Comparison of ENCODE assay signal across 8 mouse cellular contexts in genomic region chr1:36277267-36278060, GRCm38 (mm10). TPM values are rescaled to one million over a fixed set of nuclear protein-coding genes. Genes with fewer than 3 reads are reported as not detected.
DNase-seq lines count a peak whose midpoint lies in the region; ATAC-seq and TF ChIP-seq lines count a peak whose summit lies in the region.

No protein-coding gene starts in this region.

- no peak overlapping the region for H3K4me2 ChIP-seq in hindbrain, embryonic 14.5 days (replicated peaks)
- H3K4me2 ChIP-seq in hindbrain, embryonic 16.5 days (ENCODE audit: low read length): no peak overlapping the region
- H3K4me2 ChIP-seq in forebrain, embryonic 15.5 days (replicated peaks): no peak overlapping the region
- no peak overlapping the region for H3K4me2 ChIP-seq in kidney, postnatal 0 days (ENCODE audit: low read length)
- H3K4me2 ChIP-seq in liver, embryonic 12.5 days: no peak overlapping the region

- no peak overlapping the region for H3K9ac ChIP-seq in hindbrain, embryonic 14.5 days
- H3K9ac ChIP-seq in hindbrain, embryonic 16.5 days (ENCODE audit: low read depth, low read length): no peak overlapping the region
- H3K9ac ChIP-seq in forebrain, embryonic 15.5 days (replicated peaks): no peak overlapping the region
- no peak overlapping the region for H3K9ac ChIP-seq in kidney, postnatal 0 days (ENCODE audit: low read depth, low read length)
- H3K9ac ChIP-seq in liver, embryonic 12.5 days: no peak overlapping the region

- no peak for ATAC-seq in hindbrain, embryonic 14.5 days (ENCODE audit: low FRiP score)
- ATAC-seq in hindbrain, embryonic 16.5 days: no peak
- ATAC-seq in forebrain, embryonic 15.5 days (replicated peaks): peak; percentile 35; the same call in 1 of the 2 replicates
- 0 out of 2 replicates have a peak, but pooled peaks have one; percentile 5 for ATAC-seq in kidney, postnatal 0 days (replicated peaks; ENCODE audit: low FRiP score, low read depth)
- ATAC-seq in liver, embryonic 12.5 days: 0 out of 2 replicates have a peak, but pooled peaks have one; percentile 24

- DNase-seq in hindbrain, embryonic 14.5 days (ENCODE audit: low spot score): peak; percentile 56
- DNase-seq in c-Kit-positive CD71-positive TER-119-negative erythroid progenitor cells, embryonic 14.5 days (ENCODE audit: low read depth): peak; percentile 56
- DNase-seq in kidney, postnatal 0 days (ENCODE audit: low spot score): peak; percentile 70
- DNase-seq in ovary, postnatal 14 days (ENCODE audit: low spot score): peak; percentile 82
- peak; percentile 90 for DNase-seq in thymus, postnatal 14 days

- 26% methylated on average over 7 of the region's 7 CpGs for WGBS in hindbrain, embryonic 14.5 days
- WGBS in hindbrain, embryonic 16.5 days: 17% methylated on average over 7 of the region's 7 CpGs
- WGBS in forebrain, embryonic 15.5 days: 17% methylated on average over 7 of the region's 7 CpGs
- 28% methylated on average over 7 of the region's 7 CpGs for WGBS in kidney, postnatal 0 days
- WGBS in liver, embryonic 12.5 days (ENCODE audit: insufficient replicate concordance): 21% methylated on average over 7 of the region's 7 CpGs

- no peaks in the 10 kb centered on the region for H3K4me1 ChIP-seq in hindbrain, embryonic 14.5 days (replicated peaks; ENCODE audit: control insufficient read depth, insufficient read depth, low read length)
- no peaks in the 10 kb centered on the region for H3K4me1 ChIP-seq in hindbrain, embryonic 16.5 days (ENCODE audit: control insufficient read depth, insufficient read depth, low read depth, low read length)
- H3K4me1 ChIP-seq in forebrain, embryonic 15.5 days: no peaks in the 10 kb centered on the region
- peaks cover 13% of the 10 kb centered on the region; the same call in 1 of the 2 replicates for H3K4me1 ChIP-seq in kidney, postnatal 0 days (replicated peaks; ENCODE audit: insufficient read depth, low read length)
- peaks cover 40% of the 10 kb centered on the region for H3K4me1 ChIP-seq in liver, embryonic 12.5 days

- no peaks in the 10 kb centered on the region for H3K36me3 ChIP-seq in hindbrain, embryonic 14.5 days (replicated peaks; ENCODE audit: control insufficient read depth, insufficient read depth)
- no peaks in the 10 kb centered on the region for H3K36me3 ChIP-seq in hindbrain, embryonic 16.5 days (ENCODE audit: control insufficient read depth, insufficient read depth, low read length)
- no peaks in the 10 kb centered on the region for H3K36me3 ChIP-seq in forebrain, embryonic 15.5 days
- H3K36me3 ChIP-seq in kidney, postnatal 0 days (ENCODE audit: insufficient read depth, low read length): no peaks in the 10 kb centered on the region
- H3K36me3 ChIP-seq in liver, embryonic 12.5 days: no peaks in the 10 kb centered on the region

- H3K9me3 ChIP-seq in hindbrain, embryonic 14.5 days (ENCODE audit: control insufficient read depth, low read length): no peaks in the 10 kb centered on the region
- no peaks in the 10 kb centered on the region for H3K9me3 ChIP-seq in hindbrain, embryonic 16.5 days (ENCODE audit: control insufficient read depth, low read length)
- H3K9me3 ChIP-seq in forebrain, embryonic 15.5 days: no peaks in the 10 kb centered on the region
- H3K9me3 ChIP-seq in kidney, postnatal 0 days (replicated peaks; ENCODE audit: low read length): no peaks in the 10 kb centered on the region
- H3K9me3 ChIP-seq in liver, embryonic 12.5 days (replicated peaks): no peaks in the 10 kb centered on the region

- TF ChIP-seq CTCF in kidney, postnatal 0 days (IDR thresholded peaks at IDR 0.05; ENCODE audit: low read depth): peak; percentile 94

- H3K4me3 ChIP-seq in hindbrain, embryonic 14.5 days (replicated peaks; ENCODE audit: low read length): no peak overlapping the region
- H3K4me3 ChIP-seq in hindbrain, embryonic 16.5 days (ENCODE audit: low read length): no peak overlapping the region
- no peak overlapping the region for H3K4me3 ChIP-seq in forebrain, embryonic 15.5 days
- H3K4me3 ChIP-seq in kidney, postnatal 0 days (replicated peaks; ENCODE audit: low read depth, low read length): no peak overlapping the region
- no peak overlapping the region for H3K4me3 ChIP-seq in liver, embryonic 12.5 days

- no peaks in the 10 kb centered on the region for H3K27me3 ChIP-seq in hindbrain, embryonic 14.5 days (ENCODE audit: control insufficient read depth, insufficient read depth, low read length)
- H3K27me3 ChIP-seq in hindbrain, embryonic 16.5 days (replicated peaks; ENCODE audit: control insufficient read depth, insufficient read depth, low read length): no peaks in the 10 kb centered on the region
- no peaks in the 10 kb centered on the region for H3K27me3 ChIP-seq in forebrain, embryonic 15.5 days
- H3K27me3 ChIP-seq in kidney, postnatal 0 days (ENCODE audit: insufficient read depth, low read length): no peaks in the 10 kb centered on the region
- H3K27me3 ChIP-seq in liver, embryonic 12.5 days (replicated peaks): no peaks in the 10 kb centered on the region

- no peak overlapping the region for H3K27ac ChIP-seq in hindbrain, embryonic 14.5 days
- H3K27ac ChIP-seq in hindbrain, embryonic 16.5 days (ENCODE audit: low read depth, low read length): no peak overlapping the region
- no peak overlapping the region for H3K27ac ChIP-seq in forebrain, embryonic 15.5 days (replicated peaks)
- no peak overlapping the region for H3K27ac ChIP-seq in kidney, postnatal 0 days
- H3K27ac ChIP-seq in liver, embryonic 12.5 days: no peak overlapping the region

RNA-seq across cellular contexts. Expression of gene Neurl3, which starts 3.0 kb away (rescaled TPM):
- 1.5 and 1.7 TPM in 2 replicates for polyA plus RNA-seq in hindbrain, embryonic 14.5 days (2014; fragmentation: Nextera tagmentation; extraction: Ambion mirVana)
- 1.4 and 2.0 TPM in 2 replicates for polyA plus RNA-seq in hindbrain, embryonic 16.5 days (2015; fragmentation: Nextera tagmentation; extraction: Ambion mirVana)
- polyA plus RNA-seq in forebrain, embryonic 15.5 days (2015; fragmentation: Nextera tagmentation; extraction: Ambion mirVana): 0.53 and 0.59 TPM in 2 replicates
- 13.3 and 14.1 TPM in 2 replicates for polyA plus RNA-seq in kidney, postnatal 0 days (2015; fragmentation: Nextera tagmentation; extraction: Ambion mirVana)
- polyA plus RNA-seq in liver, embryonic 12.5 days (2016; fragmentation: Nextera tagmentation; extraction: Ambion mirVana): 3.4 and 3.7 TPM in 2 replicates

RNA-seq across cellular contexts. Expression of gene Arid5a, which starts 30.1 kb away (rescaled TPM):
- polyA plus RNA-seq in hindbrain, embryonic 14.5 days (2014; fragmentation: Nextera tagmentation; extraction: Ambion mirVana): 4.3 and 5.8 TPM in 2 replicates
- polyA plus RNA-seq in hindbrain, embryonic 16.5 days (2015; fragmentation: Nextera tagmentation; extraction: Ambion mirVana): 6.7 and 7.1 TPM in 2 replicates
- polyA plus RNA-seq in forebrain, embryonic 15.5 days (2015; fragmentation: Nextera tagmentation; extraction: Ambion mirVana): 3.2 and 3.6 TPM in 2 replicates
- polyA plus RNA-seq in kidney, postnatal 0 days (2015; fragmentation: Nextera tagmentation; extraction: Ambion mirVana): 6.7 and 7.4 TPM in 2 replicates
- 2.3 and 3.4 TPM in 2 replicates for polyA plus RNA-seq in liver, embryonic 12.5 days (2016; fragmentation: Nextera tagmentation; extraction: Ambion mirVana)

RNA-seq across cellular contexts. Expression of gene Uggt1, which starts 32.9 kb away (rescaled TPM):
- polyA plus RNA-seq in hindbrain, embryonic 14.5 days (2014; fragmentation: Nextera tagmentation; extraction: Ambion mirVana): 59.8 and 65.4 TPM in 2 replicates
- polyA plus RNA-seq in hindbrain, embryonic 16.5 days (2015; fragmentation: Nextera tagmentation; extraction: Ambion mirVana): 40.2 and 48.8 TPM in 2 replicates
- 54.7 and 55.4 TPM in 2 replicates for polyA plus RNA-seq in forebrain, embryonic 15.5 days (2015; fragmentation: Nextera tagmentation; extraction: Ambion mirVana)
- 41.2 and 42.7 TPM in 2 replicates for polyA plus RNA-seq in kidney, postnatal 0 days (2015; fragmentation: Nextera tagmentation; extraction: Ambion mirVana)
- 28.5 and 29.0 TPM in 2 replicates for polyA plus RNA-seq in liver, embryonic 12.5 days (2016; fragmentation: Nextera tagmentation; extraction: Ambion mirVana)

Comparison
In these comparisons a context has a peak if more than half of its experiments do, and no peak if none do; other contexts are left out.
1. ATAC-seq: peak in forebrain, embryonic 15.5 days (single experiment), kidney, postnatal 0 days (single experiment) and liver, embryonic 12.5 days (single experiment); none in hindbrain, embryonic 14.5 days (single experiment) and hindbrain, embryonic 16.5 days (single experiment).
2. Peak in every context shown above with its lines, with median percentiles within 50 percentile points of each other: DNase-seq.